8 mouse cellular contexts compared by ENCODE assay signal in the genomic region with DNA sequence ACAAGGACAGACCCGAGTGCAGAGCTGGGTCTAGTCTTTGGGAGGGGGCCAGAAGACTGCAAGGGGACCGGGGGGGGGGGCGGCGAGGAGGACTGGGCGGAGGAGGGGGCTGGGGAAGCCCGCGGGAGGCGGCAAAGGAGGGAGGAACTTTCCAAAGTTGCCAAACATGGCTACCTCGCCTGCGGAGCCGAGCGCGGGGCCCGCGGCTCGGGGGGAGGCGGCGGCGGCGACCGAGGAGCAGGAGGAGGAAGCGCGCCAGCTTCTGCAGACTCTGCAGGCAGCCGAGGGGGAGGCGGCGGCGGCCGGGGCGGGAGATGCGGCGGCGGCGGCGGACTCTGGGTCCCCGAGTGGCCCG. TPM values are rescaled to one million over a fixed set of nuclear protein-coding genes. Genes with fewer than 3 reads are reported as not detected.
A peak's percentile ranks its signal among the peaks of the same experiment; 100 is the strongest.
DNase-seq lines count a peak whose midpoint lies in the region; ATAC-seq and TF ChIP-seq lines count a peak whose summit lies in the region.

Six5 (plus strand) TSS at position 124 of the 355 bp plus-strand sequence.

- H3K27ac ChIP-seq in kidney, embryonic 14.5 days (ENCODE audit: low read depth, low read length), result peak within 1 kb of the TSS; percentile 87
- H3K27ac ChIP-seq in MEL (ENCODE audit: control insufficient read depth, low read depth, low read length), result peak within 1 kb of the TSS; percentile 86
- H3K27ac ChIP-seq in embryonic fibroblast, embryonic 13.5 days (ENCODE audit: insufficient read depth, low read length), result peak within 1 kb of the TSS; percentile 97
- peak within 1 kb of the TSS; percentile 96 for H3K27ac ChIP-seq in kidney, postnatal 0 days
- H3K27ac ChIP-seq in thymus, adult 2 months (ENCODE audit: control insufficient read depth, insufficient read depth, low read length), result peak within 1 kb of the TSS; percentile 48; the same call in 1 of the 2 replicates

- peaks cover 22% of the 10 kb centered on the region for H3K36me3 ChIP-seq in kidney, embryonic 14.5 days (ENCODE audit: control insufficient read depth, insufficient read depth, low read length)
- H3K36me3 ChIP-seq in MEL (ENCODE audit: control insufficient read depth in 1 of 2, insufficient read depth in 2 of 2, low read length in 2 of 2), result no peaks in the 10 kb centered on the region
- 0 out of 2 replicates have a peak, but pooled peaks cover 4% of the 10 kb centered on the region for H3K36me3 ChIP-seq in kidney, postnatal 0 days (ENCODE audit: insufficient read depth, low read length)
- no peaks in the 10 kb centered on the region for H3K36me3 ChIP-seq in thymus, adult 2 months (ENCODE audit: control insufficient read depth, insufficient read depth, low read length)

- H3K4me2 ChIP-seq in kidney, embryonic 14.5 days (replicated peaks; ENCODE audit: low read depth, low read length), result peak within 1 kb of the TSS; percentile 95
- H3K4me2 ChIP-seq in kidney, postnatal 0 days (ENCODE audit: low read length), result peak within 1 kb of the TSS; percentile 92

- no peak for TF ChIP-seq RAD21 in MEL (IDR thresholded peaks at IDR 0.05; ENCODE audit: low read depth, low read length)

- DNase-seq in kidney, postnatal 14 days, result no peak
- DNase-seq in MEL (ENCODE audit: low read depth, low spot score), result peak; percentile 69
- DNase-seq in kidney, postnatal 0 days (ENCODE audit: low spot score), result no peak
- DNase-seq in lung, postnatal 36 days, result peak; percentile 43
- peak; percentile 65 for DNase-seq in thymus, adult 2 months
- DNase-seq in left cerebral cortex, adult 11 months (ENCODE audit: low spot score), result no peak

- TF ChIP-seq POLR2A in MEL (IDR thresholded peaks at IDR 0.05; ENCODE audit: control insufficient read depth in 1 of 2, insufficient read depth in 1 of 2, low read depth in 1 of 2, low read length in 2 of 2, poor library complexity in 1 of 2), result no peak
- no peak for TF ChIP-seq POLR2A in embryonic fibroblast, embryonic 13.5 days (IDR thresholded peaks at IDR 0.05; ENCODE audit: low read depth, low read length)
- TF ChIP-seq POLR2A in thymus, adult 2 months (IDR thresholded peaks at IDR 0.05; ENCODE audit: control insufficient read depth, extremely low read depth, insufficient read depth, low read length, poor library complexity), result no peak; the same call in 1 of the 2 replicates

- ATAC-seq in kidney, embryonic 14.5 days (ENCODE audit: low FRiP score, low TSS enrichment), result no peak
- ATAC-seq in kidney, postnatal 0 days (replicated peaks; ENCODE audit: low FRiP score, low read depth), result no peak

- H3K4me1 ChIP-seq in kidney, embryonic 14.5 days (ENCODE audit: control insufficient read depth, insufficient read depth, low read length), result peaks cover 33% of the 10 kb centered on the region
- peaks cover 0 to 9% of the 10 kb centered on the region in 2 experiments; a peak in 3 of 4 replicates for H3K4me1 ChIP-seq in MEL (ENCODE audit: control insufficient read depth in 1 of 2, insufficient read depth in 2 of 2, low read length in 2 of 2)
- 0 out of 2 replicates have a peak, but pooled peaks cover 2% of the 10 kb centered on the region for H3K4me1 ChIP-seq in embryonic fibroblast, embryonic 13.5 days (ENCODE audit: control insufficient read depth, insufficient read depth, low read length)
- peaks cover 20% of the 10 kb centered on the region for H3K4me1 ChIP-seq in kidney, postnatal 0 days (replicated peaks; ENCODE audit: insufficient read depth, low read length)
- peaks cover 26% of the 10 kb centered on the region for H3K4me1 ChIP-seq in thymus, adult 2 months (replicated peaks; ENCODE audit: control insufficient read depth, insufficient read depth, low read length)

- H3K79me2 ChIP-seq in MEL (ENCODE audit: control insufficient read depth, insufficient read depth, low read length, poor library complexity), result peaks cover 8% of the 10 kb centered on the region; the same call in 1 of the 2 replicates

- H3K4me3 ChIP-seq in kidney, embryonic 14.5 days (ENCODE audit: low read length), result peak within 1 kb of the TSS; percentile 78
- peak within 1 kb of the TSS; percentile 58 to 72 for H3K4me3 ChIP-seq in MEL (ENCODE audit: control insufficient read depth in 1 of 2, insufficient read depth in 1 of 2, low read depth in 2 of 2, low read length in 2 of 2)
- H3K4me3 ChIP-seq in embryonic fibroblast, embryonic 13.5 days (ENCODE audit: insufficient read depth, low read length), result peak within 1 kb of the TSS; percentile 56
- peak within 1 kb of the TSS; percentile 76 for H3K4me3 ChIP-seq in kidney, postnatal 0 days (replicated peaks; ENCODE audit: low read depth, low read length)
- H3K4me3 ChIP-seq in thymus, adult 2 months (ENCODE audit: control insufficient read depth, insufficient read depth, low read length), result peak within 1 kb of the TSS; percentile 79

- H3K27me3 ChIP-seq in kidney, embryonic 14.5 days (ENCODE audit: control insufficient read depth, insufficient read depth, low read length), result no peaks in the 10 kb centered on the region
- H3K27me3 ChIP-seq in MEL (ENCODE audit: control insufficient read depth in 1 of 2, insufficient read depth in 2 of 2, low read length in 2 of 2), result no peaks in the 10 kb centered on the region
- no peaks in the 10 kb centered on the region for H3K27me3 ChIP-seq in kidney, postnatal 0 days (ENCODE audit: insufficient read depth, low read length)
- peaks cover 18% of the 10 kb centered on the region for H3K27me3 ChIP-seq in thymus, adult 2 months (ENCODE audit: control insufficient read depth, insufficient read depth, low read length)

- TF ChIP-seq CTCF in MEL (IDR thresholded peaks at IDR 0.05 in 2 of 3, conservative IDR thresholded peaks at IDR 0.05 in 1 of 3; ENCODE audit: control insufficient read depth in 1 of 3, insufficient read depth in 1 of 3, low read depth in 2 of 3, low read length in 3 of 3, poor library complexity in 1 of 3, severe bottlenecking in 1 of 3), result no peak
- TF ChIP-seq CTCF in embryonic fibroblast, embryonic 13.5 days (IDR thresholded peaks at IDR 0.05; ENCODE audit: borderline replicate concordance, insufficient read depth, low read length), result no peak
- no peak for TF ChIP-seq CTCF in kidney, postnatal 0 days (IDR thresholded peaks at IDR 0.05; ENCODE audit: low read depth)
- no peak for TF ChIP-seq CTCF in thymus, adult 2 months (IDR thresholded peaks at IDR 0.05; ENCODE audit: borderline replicate concordance, control insufficient read depth, extremely low read depth, insufficient read depth, low read length, poor library complexity)

- H3K9ac ChIP-seq in kidney, embryonic 14.5 days (ENCODE audit: low read depth, low read length), result peak within 1 kb of the TSS; percentile 92
- H3K9ac ChIP-seq in MEL (ENCODE audit: control insufficient read depth, low read depth, low read length, poor library complexity, severe bottlenecking), result peak within 1 kb of the TSS; percentile 94
- peak within 1 kb of the TSS; percentile 86 for H3K9ac ChIP-seq in kidney, postnatal 0 days (ENCODE audit: low read depth, low read length)

- 0% methylated on average over 11 of the region's 36 CpGs for WGBS in kidney, embryonic 14.5 days
- 0% methylated on average over 29 of the region's 36 CpGs for WGBS in kidney, postnatal 0 days
- WGBS in thymus, adult 2 months, result under 1% methylated on average over 35 of the region's 36 CpGs

- H3K9me3 ChIP-seq in kidney, embryonic 14.5 days (ENCODE audit: control insufficient read depth, low read length), result no peaks in the 10 kb centered on the region
- no peaks in the 10 kb centered on the region for H3K9me3 ChIP-seq in MEL (replicated peaks; ENCODE audit: insufficient read depth, low read length)
- no peaks in the 10 kb centered on the region for H3K9me3 ChIP-seq in kidney, postnatal 0 days (replicated peaks; ENCODE audit: low read length)

- TF ChIP-seq EP300 in MEL (IDR thresholded peaks at IDR 0.05; ENCODE audit: low read depth in 1 of 2, low read length in 2 of 2), result no peak

TF ChIP-seq in MEL, 35 proteins besides CTCF, POLR2A, EP300 and RAD21:
- TF ChIP-seq TCF12 (IDR thresholded peaks at IDR 0.05; ENCODE audit: low read depth, low read length) (peak; percentile 5; the same call in 1 of the 2 replicates), MAX (IDR thresholded peaks at IDR 0.05; ENCODE audit: low read length) (peak; percentile 6; the same call in 1 of the 2 replicates), CHD1 (IDR thresholded peaks at IDR 0.05; ENCODE audit: low read depth, low read length) (0 out of 2 replicates have a peak, but pooled peaks have one; percentile 72), E2F4 (IDR thresholded peaks at IDR 0.05; ENCODE audit: borderline replicate concordance, low read depth, low read length) (no peak)

RNA-seq across cellular contexts. Expression of gene Six5, which starts in this region (rescaled TPM):
- 13.3 and 13.6 TPM in 2 replicates for polyA plus RNA-seq in kidney, embryonic 14.5 days (2014; fragmentation: Nextera tagmentation; extraction: Ambion mirVana)
- 2.7 and 3.0 TPM in 2 replicates for total RNA-seq in MEL (2012; rRNA removed)
- 1 to 10 TPM in 1 of 2 experiments, not detected in 1; 7.7 TPM for polyA plus RNA-seq in MEL (2012; ENCODE audit: insufficient read depth in 1 of 2, insufficient read length in 2 of 2, low read depth in 1 of 2, low replicate concordance in 2 of 2, missing spikeins in 1 of 2)
- polyA plus RNA-seq in embryonic fibroblast, embryonic 13.5 days (2011; ENCODE audit: insufficient read length, low read depth, missing spikeins), result 7.4 and 11.4 TPM in 2 replicates
- 7.6 and 7.9 TPM in 2 replicates for polyA plus RNA-seq in kidney, postnatal 0 days (2015; fragmentation: Nextera tagmentation; extraction: Ambion mirVana)
- polyA plus RNA-seq in thymus, adult 2 months (2012; rRNA removed), result 14.8 and 20.0 TPM in 2 replicates

Comparison
In these comparisons a context has a peak if more than half of its experiments do, and no peak if none do; other contexts are left out.
1. DNase-seq: peak in MEL (single experiment), lung, postnatal 36 days (single experiment) and thymus, adult 2 months (single experiment); none in kidney, postnatal 14 days (single experiment), kidney, postnatal 0 days (single experiment) and left cerebral cortex, adult 11 months (single experiment).
2. Peak in every context shown above with its lines, with median percentiles within 50 percentile points of each other: H3K27ac ChIP-seq, H3K4me3 ChIP-seq and H3K9ac ChIP-seq.